Mouse (Mus musculus) thymus, adult 2 months (tissue): Measurements from ENCODE around the gene Smarcb1.

Experiments used
- CTCF ChIP-seq: fragments of 200-500 bp; IDR thresholded peaks from 2 replicates; pipeline ENCODE4 v1.5.1; 2012; ENCODE audit warnings: mild to moderate bottlenecking, control low read depth, low read length, moderate library complexity, borderline replicate concordance; ENCODE audit not compliant: control insufficient read depth, poor library complexity, insufficient read depth; ENCODE audit errors: extremely low read depth
- POLR2A ChIP-seq: fragments of 200-500 bp; IDR thresholded peaks from 2 replicates; pipeline ENCODE4 v1.6.1; 2012; ENCODE audit warnings: mild to moderate bottlenecking, low read length, control low read depth, moderate library complexity; ENCODE audit not compliant: control insufficient read depth, poor library complexity, insufficient read depth; ENCODE audit errors: extremely low read depth

DNA sequence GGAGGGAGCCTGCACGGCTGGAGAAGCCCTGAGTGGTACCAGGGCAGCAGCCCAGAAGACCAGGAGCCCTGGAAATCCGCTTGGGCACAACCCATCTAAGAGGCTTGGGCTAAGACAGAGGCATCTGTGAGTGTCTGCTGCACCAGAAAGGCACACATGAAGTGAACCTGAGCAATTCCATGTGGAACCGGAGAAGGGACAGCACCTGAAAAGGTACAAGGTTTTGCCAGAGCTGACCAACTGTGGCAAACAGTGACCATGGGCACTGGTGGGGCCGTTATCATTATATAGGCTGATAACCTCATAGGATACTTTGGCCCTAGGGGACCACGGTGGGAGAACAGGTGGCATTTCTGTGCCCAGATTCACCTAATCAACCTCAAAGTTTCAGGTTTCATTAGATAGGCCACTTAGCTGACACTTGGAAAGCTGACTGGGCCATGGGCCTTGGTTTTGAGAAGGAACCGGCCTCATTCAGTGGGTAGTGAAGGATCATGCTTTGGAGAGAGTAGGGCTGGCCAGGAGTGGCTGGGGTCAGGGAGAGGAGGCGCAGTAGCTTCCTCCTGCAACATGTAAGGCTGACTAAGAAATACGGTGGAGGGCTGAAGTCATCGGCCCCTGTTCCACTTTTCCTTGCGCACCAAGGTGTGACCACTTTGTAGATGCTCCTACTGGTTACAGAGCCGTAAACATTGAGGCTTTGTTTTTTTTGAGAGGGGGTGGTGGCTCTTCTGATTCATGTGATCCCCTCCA lies 65.1 kb downstream of the Smarcb1 start:
- no peak for TF ChIP-seq CTCF
- no peak for TF ChIP-seq POLR2A
